Mouse (Mus musculus) layer of hippocampus, adult 8-10 months (tissue): ENCODE measurements at regions not wholly inside any gene's neighbourhood (a gene's known extent, or its start where the extent isn't known, plus 50 kb on each side); places are given as distances from the start of the nearest gene placed in this dataset.

Experiments used
- DNase-seq, 2 experiments: peaks; one replicate each; pipeline ENCODE4 v3.0.0; 2022; ENCODE audit warnings: low spot score in 2 of 2

DNA sequence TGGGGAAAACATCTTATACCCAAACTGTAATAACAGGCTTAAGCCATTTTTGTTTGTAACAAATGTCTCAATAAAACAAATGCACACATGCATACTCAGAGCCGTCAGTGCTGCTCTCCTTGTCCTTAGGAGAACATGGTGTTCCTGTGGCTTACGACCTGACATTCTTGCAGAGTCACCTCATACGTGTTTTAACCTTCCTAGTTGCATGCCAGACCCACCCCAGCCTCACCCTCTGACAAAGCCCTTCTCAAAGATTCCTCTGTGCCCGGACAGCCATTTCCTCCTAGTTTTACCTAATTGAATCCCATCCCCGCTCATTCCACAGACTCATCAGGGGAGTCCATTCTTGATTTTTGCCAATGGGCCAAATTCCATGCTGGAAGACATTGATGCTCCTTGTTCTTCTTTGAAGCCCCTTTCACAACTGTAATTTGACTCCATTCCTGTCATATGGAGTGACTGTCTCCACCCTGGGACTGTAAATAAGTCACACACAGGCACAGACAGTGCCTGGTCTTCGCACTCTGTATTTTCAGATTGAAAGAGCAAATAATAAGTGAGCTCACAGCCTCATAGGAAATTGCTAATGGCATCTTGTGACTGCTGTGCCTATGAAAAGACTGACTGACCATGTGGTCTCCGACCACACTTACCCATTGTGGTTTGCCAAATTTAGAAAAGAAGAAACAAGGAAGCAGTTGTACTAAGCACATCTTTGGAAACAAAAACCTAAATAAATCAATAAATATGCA, 206.6 kb upstream of the Gmds start:
- peak in 1 of 2 experiments; percentile 3 for DNase-seq

DNA sequence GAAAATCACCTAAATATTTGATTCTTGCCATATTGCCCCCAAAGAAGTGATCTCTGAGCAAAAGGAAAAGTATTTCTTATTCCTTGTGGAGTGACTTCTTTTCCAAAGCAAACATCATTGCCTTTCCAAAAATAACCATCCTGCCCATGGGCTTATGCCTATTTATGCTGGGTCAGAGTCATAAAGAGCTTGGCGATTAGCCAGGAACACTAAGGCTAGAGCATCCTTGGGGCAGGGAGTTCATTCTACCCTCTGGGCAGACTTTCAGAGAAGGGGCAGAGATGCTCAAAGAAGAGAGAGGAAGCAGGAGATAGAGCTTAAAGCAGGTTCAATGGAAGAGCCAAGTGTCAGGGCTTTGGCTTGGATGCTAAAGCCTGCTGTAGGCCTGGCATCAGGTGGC, 203.1 kb upstream of the Gmds start:
- DNase-seq = no peak

DNA sequence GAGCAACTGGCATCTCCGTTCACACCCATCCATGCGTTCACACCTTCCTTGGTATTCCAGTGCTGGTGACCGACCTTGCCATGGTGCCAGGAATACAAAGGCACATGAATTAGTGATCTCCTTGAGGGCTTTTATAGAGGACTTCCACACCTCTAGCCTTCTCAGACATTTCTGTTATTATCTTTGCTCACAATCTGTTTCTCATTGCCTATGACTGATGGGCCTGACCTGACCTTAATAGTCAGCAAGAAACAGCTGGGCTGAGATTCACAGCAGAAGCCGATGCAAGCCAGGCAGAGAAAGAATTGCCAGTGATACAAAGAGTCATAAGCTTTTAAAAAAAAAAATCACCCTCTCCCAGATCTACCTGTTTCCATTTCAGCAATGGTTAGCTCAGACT, 197.7 kb upstream of the Gmds start:
- no peak for DNase-seq

DNA sequence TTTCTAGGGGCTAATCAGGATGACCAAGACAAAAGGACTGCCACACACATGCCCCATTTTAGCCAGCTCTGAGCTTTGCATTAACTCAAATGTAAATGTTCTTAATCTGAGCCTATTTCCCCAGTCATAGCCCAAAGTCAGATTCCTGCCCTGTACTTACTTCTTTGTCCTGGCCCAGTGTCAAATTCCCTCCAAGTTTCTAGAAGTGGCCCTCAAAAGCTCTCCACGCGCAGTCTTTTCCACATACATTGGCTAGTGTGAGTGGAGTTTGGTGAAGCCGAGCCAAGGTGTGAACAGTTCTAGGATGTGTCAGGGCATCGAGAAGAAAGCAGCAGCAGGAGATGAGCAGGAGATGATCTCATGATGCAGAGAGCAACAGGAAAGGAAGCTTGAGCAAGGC, 197.1 kb upstream of the Gmds start:
- no peak for DNase-seq

DNA sequence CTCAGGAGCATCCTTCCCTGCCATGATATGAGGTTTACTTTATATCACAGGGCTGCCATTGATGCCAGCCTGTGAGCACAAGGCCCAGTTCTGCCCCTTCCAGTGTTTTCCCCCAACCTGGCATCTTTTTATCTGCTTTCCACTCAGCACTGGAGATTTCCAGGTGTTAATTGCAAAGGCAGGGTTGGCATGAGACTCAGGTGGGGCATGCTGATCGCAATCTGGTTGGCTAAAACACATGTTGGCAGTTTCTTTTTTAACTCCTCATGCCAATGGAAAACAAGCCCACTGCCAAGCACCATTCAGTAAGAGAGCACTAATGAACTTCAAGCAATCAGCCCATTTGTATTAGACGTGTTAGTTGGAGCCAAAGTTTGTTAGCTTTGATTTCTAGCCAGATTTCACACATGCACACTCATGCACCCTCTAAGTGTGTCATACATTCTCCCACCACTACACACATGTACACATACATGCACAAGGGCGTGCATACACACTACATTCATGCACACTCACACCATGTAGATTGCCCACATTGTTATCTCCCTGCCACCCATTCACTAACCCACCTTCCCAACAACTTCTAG, 192.5 kb upstream of the Gmds start:
- peak in 1 of 2 experiments; percentile 4 for DNase-seq

DNA sequence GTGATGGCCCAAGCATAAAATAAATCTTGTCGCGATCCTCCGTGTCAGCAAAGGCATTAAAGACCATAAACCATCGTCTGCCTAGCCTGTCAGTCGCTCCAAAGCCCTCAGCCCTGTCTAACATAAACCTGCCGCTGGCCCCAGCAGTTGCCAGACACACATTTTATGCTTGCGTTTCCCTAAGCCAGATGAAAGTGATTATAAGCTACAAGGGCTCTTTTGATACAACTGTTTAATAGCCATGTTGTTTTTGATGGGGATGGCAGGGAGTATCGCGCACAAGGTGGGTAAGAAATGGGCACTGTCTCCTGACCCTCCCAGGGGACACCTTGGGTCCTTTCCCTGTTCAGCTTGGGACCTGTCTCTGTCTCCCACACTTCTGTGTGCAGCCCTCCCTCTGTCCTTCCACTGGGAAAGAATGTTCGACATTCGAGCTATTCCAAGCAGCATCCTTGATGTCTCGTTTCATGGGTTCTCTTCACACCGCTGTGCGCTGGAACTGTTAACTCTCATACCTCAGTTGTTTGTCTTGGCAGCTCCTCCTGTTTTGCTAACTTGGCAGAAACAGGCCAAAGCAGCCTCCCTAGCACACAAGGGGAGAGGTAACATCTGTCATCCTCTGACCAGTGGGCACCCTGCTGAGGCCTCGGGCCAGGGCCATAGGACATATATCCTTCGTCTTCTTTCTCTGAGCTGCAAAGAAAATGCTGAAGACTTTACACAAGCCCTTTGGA, 180.2 kb upstream of the Gmds start:
- no peak for DNase-seq

DNA sequence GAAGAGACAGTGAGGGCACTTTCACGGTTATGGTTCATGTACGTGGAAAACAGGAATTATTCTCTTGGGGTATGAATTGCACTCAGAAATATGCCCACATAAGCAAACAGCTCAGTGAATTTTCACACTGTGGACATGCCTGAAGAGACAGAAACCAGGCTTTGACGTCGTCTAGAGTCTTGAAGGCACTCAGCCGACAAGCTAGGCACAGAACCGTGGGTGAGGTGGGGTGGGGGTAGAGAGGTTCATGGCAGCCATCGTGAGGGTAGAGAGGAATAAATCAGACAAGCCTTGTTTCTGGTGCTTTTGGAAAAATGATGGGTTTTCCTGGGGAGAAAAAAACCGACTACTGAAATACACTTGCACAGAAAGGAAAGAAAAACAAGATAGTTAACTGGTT, 179.0 kb upstream of the Gmds start:
- no peak for DNase-seq

DNA sequence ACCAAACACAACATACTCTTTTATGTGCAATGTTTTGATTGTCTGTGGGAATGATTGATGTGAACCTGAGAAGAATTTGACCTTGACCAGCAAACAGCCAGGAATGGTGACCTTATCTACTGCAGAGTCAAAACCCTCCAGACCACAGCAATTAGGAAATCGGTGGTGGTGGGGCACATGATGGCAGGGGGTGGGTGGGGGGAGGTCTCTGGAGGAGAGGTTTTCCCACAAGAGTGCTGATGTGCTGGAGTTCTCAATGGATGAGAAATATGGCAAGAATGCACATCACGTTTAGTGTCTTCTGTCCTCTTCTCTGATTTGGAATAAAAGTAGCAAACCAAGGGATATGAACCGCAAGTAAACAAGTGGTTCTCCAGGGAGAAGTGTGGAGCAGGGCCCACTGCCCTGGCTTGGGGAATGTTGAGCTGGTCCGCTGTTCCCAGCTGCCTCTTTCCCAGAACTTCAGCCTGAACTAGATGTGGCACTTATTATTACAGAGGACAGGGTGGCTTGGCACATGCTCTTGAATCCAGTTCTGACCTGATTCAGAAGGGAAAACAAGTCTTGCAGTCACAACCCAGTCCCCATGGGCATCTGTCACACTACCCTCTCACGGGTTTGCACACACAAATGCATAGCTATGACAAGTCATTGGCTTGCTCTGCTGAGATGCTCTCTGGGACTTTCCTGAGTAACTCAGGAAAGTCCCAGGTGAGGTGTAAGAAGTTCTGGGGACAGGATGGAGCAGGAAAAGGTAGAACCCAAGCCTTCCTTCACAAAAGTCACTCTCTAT, 170.9 kb upstream of the Gmds start:
- no peak for DNase-seq

DNA sequence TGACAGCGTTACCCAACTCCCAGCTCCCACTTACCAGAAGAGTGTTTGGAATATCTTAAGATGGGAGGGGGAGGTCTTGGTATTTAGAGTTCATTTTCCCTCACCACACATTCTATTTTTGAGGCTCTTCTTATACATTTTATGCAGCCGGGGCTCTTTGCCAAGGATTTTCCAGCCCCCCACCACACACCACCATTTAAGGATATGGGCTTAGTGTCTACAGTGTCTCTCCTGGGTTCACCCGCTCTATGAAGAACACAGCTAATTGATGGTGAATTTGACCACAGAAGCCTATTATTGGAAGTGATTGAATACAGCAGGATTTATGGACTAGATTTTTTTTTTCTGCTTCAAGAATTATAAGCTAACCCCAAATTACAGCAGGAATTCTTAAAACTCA, 169.9 kb upstream of the Gmds start:
- no peak for DNase-seq

DNA sequence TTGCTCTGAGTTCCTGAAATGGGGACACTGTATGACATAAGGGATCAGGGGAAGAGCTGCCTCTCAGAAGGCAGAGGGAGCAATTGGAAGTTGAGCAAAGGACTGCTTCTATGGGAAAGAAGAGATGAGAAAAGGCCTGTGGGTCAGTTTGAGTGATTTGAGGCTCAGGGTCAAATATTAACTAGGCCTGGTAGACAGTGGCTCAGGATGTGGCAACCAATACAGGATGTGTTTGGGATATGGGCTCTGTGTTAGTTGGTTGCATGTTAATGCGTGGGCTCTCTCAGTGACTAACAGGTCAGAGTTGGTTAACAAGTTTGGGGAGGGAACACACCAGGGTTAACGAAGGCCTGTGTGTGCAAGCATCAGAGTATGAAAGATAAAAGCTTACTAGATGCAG, 169.3 kb upstream of the Gmds start:
- no peak for DNase-seq

DNA sequence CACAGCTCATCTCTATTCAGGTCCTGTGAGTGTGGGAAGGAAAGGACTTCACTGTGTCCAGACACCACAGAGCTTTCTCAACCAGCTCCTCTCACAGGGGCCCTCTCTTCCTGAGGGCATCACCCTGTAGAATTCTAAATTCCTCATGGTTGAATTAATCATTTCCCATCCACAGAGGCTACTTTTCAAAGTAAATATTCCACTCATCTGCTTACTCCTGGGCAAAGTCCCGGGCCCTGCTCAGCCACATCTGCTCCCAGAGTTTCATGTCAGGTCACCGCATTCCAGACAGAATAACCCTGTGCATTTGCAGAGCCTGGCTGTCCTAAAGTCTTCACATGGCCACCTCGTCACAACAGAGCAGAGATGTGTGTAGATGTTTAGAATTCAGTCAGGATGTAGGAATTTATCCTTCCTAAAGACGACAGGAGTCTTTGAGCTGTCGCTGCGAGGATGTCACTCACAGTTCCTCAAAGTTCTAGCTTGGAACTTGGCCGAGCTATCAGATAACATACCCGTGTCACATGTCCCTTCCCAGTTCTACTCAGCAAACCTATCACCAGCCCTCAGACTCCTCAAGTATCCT, 159.8 kb upstream of the Gmds start:
- no peak for DNase-seq

DNA sequence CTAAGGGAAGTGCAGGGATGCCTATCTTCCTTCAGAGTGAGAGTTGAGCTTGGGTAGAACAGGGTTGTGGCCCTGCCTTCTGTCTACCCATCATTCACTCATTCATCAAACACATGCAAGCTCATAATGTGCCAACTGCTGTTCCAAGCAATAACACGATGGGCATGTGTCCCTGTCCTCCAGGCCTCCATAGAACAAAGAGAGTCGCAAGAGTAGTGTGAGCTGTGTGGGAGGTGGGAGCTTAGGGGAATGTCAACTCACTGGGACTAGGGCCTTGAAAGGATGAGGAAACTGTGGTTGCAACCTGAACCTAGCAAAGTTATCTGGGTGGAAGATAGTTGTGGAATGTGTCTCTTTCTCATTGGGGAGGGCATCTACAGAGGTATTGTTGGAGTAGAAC, 157.7 kb upstream of the Gmds start:
- no peak for DNase-seq

DNA sequence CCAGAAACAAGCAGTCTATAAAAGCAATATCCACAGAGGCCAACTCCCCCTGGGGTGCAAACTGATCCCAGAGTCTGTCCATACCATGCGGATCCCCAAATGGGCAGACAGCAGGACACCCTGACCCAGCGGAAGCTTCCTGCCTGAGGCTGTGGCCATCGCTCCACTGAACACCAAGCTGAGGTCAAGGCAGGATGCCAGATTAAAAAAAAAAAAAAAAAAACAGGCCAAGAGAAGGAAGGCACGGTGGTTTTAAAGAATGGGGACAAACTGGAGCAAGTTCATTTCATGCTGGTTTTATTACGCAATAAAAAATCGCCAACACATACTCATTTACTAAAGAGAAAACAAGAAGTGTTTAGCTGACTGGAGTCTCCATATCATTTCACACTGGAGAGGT, 156.5 kb upstream of the Gmds start:
- DNase-seq = no peak

DNA sequence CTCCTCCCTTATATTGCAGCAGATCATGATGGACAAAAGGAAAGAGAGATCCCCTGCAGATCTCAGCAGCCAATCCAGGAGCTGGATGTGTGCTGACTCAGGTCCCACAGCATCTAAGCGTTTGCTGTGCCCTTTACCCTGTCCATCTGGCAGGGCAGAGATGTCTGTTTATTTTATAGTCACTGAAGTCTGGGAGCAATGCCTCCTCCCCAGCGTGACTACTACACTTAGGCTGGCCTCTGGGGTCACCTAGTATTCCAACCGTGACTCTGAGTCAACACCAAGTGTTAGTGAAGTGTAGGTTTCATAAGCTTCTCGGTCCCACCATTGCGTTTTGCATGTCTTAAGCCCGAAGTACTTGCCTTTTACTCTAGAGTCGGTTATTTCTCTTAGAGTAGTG, 155.3 kb upstream of the Gmds start:
- no peak for DNase-seq

DNA sequence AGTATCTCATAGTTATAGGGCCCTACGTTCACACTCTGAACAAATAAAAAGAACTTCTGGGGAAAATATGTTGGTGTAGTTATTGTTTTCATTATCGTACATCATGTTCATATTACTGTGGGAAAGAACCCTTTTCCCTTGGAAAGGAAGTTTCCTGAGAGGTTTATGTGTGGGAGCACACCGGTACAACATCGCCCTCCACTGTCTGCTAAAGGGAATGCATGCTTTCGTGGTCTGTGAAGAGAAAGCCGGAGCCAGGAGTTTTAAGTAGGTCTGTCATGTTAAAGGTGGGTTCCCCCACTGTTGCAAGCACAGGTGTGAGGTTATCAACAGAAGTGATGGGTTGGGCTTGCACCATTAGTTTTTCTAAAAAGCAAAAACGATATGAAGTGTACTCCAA, 154.8 kb upstream of the Gmds start:
- DNase-seq = peak; percentile 17 to 69

DNA sequence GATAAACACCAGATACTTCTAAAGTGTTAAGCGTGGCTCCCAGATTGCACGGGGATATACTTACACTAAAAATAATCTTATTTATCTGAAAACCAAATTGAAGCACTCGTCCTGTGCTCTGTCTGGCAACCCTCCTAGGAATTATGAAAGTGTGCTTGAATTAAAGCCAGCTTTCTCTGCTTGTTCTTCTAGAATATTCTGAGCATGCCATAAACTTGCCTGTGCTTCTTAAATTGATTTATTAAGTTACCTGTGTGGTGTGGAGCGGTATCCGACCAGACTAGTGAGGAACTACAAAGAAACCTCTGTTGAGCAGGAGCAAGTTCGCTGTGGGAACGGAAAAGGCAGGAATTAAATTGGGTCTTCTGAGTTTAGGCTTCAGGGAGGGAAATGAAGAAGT, 154.0 kb upstream of the Gmds start:
- no peak for DNase-seq

DNA sequence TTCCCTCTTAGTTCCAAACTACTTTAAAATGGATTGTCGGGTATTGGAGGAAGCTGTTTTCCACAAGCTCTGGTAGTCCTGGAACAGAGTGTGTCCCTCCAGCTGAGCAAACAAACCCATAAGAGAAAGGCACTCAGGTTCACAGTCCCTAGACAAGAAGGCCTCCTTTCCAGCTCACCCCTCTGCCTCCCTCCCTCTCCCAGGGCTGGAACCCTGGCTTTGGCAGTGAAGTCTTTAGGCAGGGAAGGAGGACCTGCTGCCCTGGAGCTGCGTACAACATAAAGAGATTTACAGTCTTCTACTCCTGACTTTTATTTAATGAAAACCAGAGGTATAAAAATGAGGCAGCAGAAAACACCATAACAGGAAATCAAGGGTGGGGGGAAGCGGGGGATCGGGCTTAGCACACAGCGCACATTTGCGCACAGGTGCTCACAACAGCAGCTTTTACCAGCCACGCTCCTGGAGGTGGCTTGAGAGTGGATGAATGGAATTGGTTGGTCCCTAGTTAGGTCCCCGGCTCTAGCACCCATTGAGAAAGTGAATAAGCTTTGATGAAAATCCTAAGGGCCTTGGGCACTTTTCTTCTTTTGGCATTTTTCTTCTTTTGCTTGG, 143.0 kb upstream of the Gmds start:
- no peak for DNase-seq

DNA sequence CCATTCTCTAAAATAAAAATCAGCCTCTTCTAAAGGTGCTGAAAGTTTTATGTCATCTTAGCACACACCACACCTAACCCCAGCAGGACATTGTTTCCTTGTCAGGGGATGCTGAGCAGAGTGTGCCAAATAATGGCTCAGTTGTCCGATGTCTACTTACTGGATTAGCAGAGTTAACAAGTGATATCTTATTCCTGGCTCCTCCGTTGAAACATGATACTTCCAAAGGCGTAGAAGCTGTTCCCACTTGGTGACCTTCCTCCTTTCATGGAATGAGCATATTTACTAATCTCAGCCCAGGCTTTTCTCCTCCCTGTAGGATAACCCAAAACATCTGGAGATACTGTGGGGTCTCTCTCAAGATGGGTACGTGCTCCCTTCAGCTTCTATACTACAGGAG, 141.5 kb upstream of the Gmds start:
- DNase-seq = no peak

DNA sequence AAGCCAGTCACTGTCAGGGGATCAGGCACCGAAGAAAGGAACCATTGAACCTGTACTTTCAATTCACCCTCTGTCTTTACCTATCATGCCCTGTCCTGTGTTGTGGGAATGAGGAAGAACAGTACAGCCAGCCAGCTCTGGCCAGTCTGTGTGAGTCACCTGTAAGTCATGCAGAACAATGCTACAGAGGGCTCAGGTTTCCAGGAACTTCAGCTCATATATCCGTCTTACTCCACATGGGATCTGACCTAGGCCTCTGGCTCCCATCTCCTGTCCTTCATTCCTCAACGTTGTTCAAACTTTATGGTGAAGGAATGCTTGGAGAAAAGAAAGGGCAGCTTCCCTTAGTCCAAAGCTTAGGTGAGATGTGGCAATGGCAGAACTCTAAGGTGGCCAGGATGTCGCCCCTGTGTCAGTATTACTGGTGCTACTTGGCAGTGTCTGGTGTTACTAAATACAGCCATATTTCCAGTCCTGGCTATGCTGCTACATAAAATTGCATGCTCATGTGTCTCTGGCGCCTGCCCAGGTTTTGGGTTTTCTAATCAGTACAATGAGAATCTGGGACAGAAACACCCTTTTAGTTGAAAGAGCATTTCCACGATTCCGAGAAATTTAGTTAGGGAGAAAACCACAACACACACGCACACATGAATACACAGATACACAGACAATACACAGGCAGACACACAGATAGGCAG, 140.7 kb upstream of the Gmds start:
- DNase-seq = peak; percentile 12 to 44

DNA sequence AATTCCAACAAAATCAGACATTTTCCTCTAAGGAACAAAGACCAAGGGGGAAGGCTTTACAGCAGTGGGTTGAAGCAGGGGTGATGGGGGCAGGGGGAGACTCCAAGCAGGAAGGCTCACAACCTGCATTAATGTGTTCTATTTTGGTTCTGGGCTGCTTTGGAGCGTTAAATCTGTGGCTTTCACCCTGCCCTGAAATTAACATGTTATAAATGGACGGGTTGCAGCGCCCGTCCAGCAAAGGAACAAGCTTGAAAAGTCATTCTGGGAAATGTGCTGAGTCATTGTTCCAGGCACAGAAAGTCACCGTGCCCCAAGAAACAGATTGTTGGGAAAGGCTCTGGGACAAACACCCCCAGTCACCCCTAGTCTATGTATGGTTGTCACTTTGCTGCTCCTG, 127.2 kb upstream of the Gmds start:
- DNase-seq = no peak
